Mouse (Mus musculus) skeletal muscle tissue, adult 2 months (tissue): ENCODE measurements around the gene Mthfs.
"Not testable (repeated sequence)": the region's sequence is repeated elsewhere in the genome, so short reads cannot be mapped to it uniquely, and the experiment has no call there.

Experiments used
- DNase-seq: peaks from one replicate; pipeline ENCODE4 v3.0.0-alpha.2; 2012; ENCODE audit warnings: low read depth, low spot score

Gene Mthfs

DNA sequence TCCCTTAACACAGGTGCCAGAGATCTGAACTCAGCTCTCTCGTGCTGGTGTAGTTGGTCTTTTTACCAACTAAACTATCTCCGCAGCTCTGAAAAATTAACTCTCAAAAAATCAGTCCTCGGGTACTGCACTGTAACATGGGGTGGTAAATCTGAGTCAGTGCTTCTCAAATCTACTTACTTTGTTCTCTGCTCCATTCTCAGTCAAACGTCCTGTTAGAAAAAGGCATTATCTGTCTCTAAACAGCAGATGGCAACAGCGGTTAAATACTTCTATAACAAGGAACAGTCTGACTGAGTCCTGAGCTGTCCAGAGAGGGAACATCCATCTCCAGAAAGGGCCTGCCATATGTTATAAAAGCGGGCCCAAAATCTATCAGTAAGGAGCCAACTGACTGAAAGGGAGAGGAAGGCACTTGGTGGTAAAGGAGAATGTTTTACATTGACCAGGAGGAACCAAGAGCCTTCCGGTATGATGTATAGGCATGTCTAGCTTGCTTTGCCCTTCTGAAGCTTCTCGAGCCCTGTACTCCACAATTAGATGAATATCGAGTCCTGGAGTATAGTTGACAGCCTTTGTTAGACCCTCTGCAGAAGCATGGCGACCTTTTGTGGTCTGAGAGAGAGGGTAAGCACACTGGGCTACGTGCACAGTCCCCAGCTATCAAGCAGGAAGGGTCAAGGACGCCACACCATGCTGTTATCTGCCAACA is at the start of gene Mthfs:
TSS of gene Mthfs (plus strand) at position 324 of the 712 bp plus-strand sequence.
- DNase-seq = not testable (repeated sequence)

DNA sequence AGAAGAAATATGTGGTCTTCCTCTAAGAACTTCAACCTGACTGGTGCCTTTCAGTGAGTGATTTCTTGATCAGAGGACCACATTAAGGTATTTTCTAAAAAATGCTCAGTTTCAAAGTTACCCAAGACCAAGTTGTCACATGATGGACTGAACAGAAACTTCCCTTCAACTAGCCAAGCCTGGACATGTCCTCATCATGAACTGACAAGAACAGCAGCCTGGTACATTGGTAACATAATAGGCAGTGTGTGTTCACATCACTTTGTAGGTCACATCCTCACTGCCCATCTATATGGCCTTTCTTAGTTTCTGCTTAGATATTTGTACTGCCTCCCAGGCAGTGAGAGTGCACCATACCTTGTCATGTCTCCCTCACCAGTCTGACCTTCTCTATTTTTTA is 37.9 kb upstream of the Mthfs start:
- not testable (repeated sequence) for DNase-seq

DNA sequence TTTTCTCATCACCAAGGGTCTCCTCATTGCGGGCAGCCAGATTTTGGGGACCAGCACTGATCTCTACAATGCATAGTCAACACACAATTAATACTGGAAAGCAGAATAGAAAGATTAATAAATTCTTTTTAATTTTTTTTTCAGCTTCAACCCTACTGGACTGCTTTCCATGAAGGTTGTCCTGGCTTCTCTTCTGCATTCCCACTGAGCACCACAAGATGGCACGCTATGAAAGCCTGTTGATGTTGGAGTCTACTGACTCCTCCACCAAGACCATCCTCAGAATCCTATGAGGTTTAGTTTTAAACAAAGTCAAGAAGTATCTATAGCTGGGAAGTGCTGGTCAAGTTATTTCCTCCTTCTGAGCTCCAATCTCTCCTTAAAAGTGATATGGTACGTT is 31.6 kb upstream of the Mthfs start:
- DNase-seq = not testable (repeated sequence)

DNA sequence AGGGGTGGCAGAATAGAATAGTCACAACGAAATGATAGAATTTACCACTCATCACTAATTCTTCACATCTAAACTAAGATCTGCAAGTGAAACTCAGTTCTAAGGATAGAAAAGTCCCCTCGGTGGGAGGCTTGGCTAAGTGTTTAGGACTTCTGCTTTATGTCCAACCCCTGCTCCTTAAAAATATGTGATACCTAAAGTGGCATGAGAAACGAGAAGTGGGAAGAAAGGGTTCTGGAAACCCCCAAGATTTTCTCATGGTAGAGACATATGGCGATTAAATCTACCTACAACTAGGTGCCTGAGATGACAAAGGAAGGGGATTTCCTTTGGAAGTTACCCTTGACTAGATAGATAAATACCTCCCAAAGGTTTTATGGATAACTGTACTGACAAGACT is 31.0 kb upstream of the Mthfs start:
- not testable (repeated sequence) for DNase-seq

DNA sequence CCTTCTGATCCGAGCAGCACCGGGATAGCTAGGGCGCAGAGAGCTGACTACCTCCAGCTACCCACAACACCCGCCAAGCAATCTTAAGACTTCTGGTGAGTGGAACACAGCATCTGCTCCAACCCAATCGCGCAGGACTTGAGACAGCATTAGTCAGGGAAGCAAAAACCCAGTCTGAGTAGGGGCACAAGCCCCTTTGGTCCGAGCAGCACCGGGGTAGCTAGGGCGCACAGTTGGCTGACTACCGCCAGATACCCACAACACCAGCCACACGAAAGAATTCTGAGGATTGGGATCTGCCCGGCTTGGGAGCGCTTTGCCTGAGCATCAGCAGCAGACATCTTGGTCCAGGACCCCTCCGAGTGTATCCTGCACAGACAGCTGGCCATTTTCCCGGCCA is 23.5 kb upstream of the Mthfs start:
- DNase-seq = not testable (repeated sequence)

DNA sequence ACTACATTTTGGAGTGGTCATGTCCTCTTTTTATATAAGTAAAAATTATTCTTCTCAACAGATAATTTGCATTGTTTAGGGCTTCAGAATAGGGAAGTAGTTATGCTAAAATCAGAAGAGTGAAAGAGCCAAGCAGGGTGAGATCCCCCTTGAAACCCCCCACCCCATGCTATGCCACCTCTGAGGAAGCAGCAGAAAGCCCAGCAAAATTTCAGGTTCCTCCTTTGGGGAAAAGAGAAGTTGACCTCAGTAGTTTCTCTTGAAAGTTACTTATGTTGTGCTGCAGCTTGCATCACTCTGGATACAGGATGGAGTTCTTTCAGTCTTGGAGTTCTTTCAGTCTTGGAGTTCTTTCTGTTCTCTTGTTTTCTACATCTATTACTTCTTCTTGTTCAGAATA is 15.0 kb upstream of the Mthfs start:
- not testable (repeated sequence) for DNase-seq

DNA sequence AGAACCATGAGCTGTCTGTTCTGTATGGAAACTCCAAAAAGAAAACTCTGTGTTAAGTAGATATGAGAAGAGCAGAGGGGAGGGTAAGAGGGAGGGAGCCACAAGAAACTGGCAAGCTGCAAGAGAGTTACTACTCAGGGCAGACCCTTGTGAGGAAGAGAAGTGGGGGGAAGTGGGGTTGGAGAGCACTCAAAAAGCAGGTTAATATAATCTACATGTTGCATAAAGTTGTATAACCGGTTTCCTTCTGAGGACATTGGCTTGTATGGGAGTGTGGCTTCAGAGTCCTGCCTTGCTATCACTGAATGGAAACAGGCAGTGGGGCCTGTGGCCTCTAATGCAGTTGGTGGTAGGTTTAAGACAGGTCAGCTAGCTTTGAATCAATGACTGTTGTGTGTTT is 13.0 kb upstream of the Mthfs start:
- not testable (repeated sequence) for DNase-seq

DNA sequence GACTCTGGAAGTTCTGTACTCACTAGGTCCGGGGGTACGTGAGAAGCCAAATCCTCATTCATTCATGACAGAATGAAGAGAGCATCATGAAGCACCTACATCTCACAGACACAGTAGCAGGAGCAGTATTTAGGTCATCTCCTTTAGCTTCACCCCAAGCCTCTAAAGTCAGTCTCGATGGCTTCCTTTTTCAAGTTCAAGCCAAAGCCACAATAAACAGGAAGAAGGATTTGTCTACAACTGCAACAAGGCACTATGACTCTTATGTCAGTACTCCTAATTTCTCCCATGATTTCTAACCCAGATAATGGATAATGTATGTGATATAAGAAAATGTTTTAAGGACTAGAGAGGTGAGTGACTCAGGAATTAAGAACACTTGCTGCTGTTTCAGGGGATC is 12.1 kb upstream of the Mthfs start:
- not testable (repeated sequence) for DNase-seq

DNA sequence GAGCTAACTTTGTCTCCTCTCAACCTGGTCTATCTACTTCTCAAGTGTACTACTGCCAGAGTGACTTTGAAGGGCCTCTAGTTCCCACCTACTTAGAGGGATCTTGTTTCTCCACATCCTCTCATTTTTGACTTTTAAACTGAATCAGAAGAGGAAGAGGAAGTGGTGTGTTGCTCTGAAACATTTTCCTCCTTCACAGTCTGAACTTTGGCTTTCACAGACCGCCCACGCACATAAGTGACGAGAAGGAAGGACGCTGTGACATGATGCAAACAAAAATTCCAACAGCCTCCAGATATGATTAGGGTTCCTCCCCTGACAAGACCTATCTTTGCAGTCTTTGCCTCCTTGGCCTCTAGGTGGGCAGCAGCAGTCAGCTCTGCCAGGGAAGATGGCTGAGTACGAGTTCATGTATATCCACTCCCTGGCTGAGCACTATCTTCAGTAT is 11.5 kb upstream of the Mthfs start, which contains the start of the genes Bcl2a1b and Gm29094:
TSS of gene Bcl2a1b (plus strand) at position 241 of the 448 bp plus-strand sequence.
TSS of gene Gm29094 (plus strand) at position 411 of the 448 bp plus-strand sequence.
- not testable (repeated sequence) for DNase-seq

DNA sequence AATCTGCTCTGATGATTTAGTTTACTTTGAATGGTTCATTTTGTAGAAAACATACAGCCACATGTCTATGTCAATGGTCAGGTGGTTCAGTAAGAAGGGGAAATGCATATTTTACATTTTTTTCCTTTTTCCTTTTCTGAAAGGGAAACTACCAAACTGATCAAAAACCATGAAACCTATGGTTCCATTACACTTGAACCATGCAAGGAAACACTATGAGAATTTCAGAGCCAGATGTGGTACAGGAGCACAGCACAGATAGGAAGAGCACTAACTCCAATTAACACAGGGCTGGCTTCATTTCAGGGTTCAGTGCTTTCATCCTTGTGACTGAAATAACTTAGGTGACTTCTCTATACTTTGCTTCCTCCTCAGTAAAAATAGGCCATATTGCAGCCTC is 8.2 kb upstream of the Mthfs start:
- not testable (repeated sequence) for DNase-seq

DNA sequence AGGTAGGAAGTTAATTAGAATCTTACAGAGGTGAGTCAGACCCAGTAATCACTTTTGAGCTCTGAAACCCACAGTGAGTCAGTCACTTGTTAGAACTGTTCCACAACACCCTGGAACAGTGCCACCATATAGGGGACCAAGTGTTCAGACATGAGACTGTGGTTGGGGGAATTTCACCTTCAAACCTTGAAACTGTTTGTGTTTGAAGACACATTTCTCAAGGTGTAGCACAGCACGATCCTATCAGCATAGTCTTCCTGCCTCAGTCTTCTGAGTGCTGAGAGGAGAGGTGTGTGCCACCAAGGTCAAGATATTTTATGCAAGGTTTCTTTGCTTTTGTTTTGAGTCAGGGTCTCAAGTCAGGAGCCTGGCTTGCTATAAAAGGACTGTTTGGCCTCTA is 1.5 kb upstream of the Mthfs start:
- not testable (repeated sequence) for DNase-seq

DNA sequence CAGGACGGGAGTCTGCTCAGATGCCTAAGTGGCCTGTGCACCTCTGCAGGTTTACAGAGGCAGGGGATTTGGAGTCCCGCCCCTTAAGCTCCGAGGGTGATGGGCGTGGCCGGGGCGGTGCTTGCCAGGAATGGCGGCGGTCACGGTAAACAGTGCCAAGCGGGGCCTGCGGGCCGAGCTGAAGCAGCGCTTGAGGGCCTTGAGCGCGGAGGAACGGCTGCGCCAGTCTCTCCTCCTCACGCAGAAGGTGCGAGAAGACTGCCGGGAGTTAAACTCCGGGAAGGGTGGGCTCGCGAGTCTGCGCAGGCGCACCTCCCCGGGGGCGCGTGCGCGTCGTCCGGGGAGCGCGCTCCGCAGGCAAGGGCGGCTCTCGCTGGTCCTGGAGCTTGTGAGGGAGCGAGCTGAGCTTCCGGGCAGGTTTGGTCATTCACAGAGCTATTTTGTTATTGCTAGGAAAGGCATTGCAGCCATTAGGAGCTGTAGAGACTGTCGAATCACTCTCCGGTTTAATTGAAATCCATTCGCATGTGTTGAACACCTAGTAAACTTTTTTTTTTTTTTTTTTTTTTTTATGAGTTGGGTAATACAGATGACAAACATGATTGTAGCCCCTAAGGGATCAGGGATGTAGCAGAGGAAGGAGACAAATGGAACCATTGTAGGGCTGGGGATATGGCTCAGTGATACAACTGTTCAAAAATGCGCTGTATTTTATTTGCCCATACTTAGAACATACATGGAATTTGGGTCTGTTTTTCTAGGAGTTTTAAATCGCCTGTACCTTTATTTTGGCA is 786 bp downstream of the Mthfs start:
- DNase-seq = not testable (repeated sequence)

DNA sequence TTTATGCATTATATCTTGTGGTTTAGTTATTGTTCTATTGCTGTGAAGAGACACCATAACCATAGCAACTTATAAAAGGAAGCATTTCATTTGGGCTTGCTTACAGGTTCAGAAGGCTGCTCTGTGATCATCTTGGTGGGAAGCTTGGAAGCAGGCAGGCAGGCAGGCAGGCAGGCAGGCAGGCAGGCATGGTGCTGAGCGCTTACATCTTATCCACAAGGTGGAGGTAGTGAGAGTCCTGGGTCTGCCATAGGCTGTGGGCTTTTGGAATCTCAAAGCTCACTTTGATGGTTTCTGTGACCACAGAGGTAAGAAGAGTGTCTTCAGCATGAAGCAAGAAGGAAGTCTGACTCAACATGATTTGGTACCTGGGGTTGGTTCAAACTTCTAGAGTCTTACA is 2.0 kb downstream of the Mthfs start:
- DNase-seq = not testable (repeated sequence)

DNA sequence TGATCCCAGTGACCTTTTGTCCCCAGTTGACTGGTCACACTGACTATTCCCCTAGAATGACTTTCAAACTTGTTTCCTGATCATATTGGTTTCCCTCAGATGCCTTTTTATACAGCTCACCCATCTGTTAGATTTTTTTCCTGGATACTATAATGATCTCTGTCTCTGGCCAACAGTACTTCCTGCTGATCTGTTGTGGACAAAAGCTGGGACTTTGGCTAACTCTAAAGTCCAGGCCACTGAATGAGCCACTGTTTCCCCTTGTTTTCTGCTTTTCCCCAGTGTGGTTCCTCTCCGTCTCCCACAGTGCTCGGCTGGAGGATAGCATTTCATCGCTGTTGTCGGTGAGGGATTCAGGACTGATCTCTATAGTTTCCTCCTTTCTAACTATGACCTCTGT is 7.7 kb downstream of the Mthfs start:
- DNase-seq = not testable (repeated sequence)

DNA sequence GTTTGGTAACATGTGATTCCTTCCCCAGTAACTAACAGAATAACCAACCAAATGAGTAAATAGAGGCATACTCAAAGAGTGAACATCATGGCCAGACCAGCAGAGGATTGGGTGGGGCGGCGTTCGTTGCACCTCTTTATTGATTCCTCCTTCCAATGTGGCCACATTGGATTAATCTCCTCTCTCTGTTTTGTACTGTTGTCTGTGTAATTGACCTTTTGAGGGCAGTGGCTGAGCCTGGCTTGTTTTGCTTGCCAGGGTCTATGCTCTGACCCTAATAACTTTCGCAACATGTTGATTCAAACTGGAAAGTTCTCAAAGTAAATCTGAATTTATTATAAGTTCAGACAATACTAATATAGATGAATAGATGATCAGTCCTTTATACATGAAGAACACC is 9.2 kb downstream of the Mthfs start:
- DNase-seq = not testable (repeated sequence)

DNA sequence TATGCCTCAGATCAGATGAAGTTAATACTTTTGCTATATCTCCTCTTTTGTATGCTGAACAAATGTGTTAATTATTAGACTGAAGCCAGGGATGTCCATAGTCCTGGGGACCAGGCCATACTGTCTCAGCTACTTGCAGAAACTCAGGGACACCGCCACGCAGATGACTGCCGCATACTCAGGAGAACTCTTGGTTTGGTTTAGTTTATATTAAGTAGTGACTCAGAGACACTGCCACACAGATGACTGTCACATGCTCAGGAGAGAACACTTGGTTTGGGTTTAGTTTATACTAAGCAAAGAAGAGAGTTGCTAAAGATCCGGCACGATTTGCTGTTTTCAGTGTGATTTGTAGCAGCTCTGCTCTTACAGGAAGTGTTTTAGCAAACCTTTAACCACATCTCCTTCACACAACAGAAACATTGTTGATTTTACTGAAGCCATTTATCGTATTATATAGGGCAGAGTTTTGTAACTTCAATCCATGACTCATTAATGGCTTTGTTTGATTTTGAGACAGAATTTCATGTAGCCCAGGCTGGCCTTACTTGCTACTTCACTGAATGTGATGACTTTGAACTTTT is 10.3 kb downstream of the Mthfs start:
- DNase-seq = not testable (repeated sequence)

DNA sequence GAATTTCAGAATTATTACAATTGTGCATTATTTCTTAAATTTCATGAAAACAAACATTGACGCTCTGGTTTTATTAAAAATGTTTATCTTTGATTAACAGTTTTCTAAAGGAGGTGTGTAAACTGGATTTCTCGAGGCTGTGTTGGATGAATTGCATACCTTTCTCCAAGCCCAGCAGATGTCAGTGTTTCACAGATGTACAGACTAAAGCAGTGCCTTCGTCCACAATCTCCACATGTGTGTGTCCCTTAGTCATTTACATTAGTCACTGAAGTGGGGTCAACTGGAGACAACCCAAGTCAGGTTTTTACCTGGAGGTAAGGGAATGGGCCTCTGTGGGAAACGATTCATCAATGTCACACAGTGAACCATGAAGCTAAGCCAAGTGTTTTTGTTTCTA is 15.6 kb downstream of the Mthfs start:
- DNase-seq = no peak

DNA sequence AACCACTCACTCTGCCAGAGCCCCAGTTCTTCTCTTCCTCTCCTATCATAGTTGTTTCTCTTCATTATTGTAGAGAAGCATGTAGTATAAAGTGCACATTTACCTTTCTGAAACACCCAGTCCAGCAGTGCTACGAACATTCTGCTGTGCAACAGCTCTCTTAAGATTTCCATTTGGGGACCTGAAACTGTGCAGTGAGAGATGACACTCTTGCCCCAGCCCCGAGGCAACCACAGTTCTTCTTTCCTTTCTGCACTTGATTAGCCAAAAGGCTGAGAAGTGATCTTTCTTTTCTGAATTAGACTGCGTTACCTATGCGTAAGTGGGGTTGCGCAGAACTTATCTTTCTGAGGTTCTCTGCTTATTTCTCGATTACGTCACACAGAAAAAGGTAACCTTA is 17.6 kb downstream of the Mthfs start:
- no peak for DNase-seq

DNA sequence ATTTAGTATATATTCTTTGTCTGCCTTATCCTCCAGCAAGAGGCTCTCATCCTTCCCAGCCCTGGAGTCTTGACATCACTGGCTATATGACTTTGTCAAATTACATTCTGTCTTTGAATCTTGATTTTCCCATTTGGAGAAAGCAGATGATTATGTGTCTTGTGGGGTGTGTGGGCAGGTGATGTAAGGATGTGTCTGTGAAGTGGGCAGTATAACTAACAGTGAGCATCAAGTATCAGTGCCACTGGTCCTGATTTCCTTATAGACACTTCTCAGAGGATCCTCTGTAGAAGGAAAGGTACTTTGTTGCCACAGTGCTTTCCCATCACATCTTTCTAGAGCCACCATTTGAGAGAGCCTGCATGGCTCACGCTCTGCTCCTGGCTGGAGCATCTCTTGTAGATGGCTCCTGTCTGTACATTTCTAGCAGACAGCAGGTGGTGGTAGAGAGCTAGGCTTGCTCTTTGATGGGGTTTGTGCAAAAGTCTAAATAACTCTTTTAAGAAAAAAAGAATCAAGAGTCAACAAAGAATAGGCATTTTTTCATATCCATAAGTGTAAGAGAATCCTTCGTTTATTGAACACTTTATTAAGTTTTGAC is 20.5 kb downstream of the Mthfs start:
- DNase-seq = not testable (repeated sequence)

DNA sequence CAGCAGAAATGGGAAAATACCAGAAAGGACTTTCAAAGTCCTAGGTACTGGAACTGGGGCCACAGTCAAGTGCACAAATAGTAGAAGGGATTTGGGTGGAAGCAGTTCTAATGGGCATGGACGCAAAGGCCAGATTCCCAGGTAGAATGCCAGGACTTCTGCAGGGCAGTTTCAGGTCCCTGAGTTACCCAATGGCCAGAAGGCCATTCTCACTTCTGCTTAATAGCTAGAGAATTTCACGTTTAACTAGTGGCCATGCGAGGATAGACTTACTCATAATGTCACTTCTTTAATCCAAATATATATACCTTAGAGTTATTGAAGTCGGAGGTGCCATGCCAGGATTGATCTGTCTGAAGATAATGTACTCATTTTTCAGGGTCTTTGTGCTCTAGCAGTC is 26.7 kb downstream of the Mthfs start:
- not testable (repeated sequence) for DNase-seq

DNA sequence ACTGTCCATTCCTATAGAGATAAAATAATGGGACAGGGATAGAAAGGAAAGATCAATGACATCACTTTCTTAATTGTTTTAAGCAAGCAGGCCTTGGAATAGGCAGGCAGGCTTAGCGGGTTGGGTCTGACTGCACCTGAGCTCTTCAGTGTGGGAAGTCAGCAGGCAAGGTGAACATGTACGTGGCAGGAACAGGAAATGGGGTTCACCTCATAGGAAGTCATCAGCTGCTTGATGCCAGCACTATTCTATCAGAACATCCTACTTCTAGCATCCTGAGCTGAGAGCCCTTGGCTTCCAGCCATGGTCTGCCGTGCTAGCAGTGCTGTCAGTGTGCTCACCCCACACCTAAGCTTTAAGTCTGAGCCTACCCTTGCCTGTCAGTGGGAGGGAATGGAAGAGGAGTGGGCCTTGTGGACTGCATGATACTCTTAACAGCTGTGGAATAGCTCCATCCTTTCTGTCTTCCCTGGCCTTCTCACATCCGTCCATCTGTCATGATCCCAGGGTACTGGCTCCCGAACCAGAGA is 28.6 kb downstream of the Mthfs start:
- DNase-seq = not testable (repeated sequence)
